Mouse (Mus musculus) CH12.LX (cell line): ENCODE results near the gene Kifc5b.
"Not testable (repeated sequence)": the region's sequence is repeated elsewhere in the genome, so short reads cannot be mapped to it uniquely, and the experiment has no call there.

Source experiments
- CTCF ChIP-seq, 2 experiments: IDR thresholded peaks in 1 of 2; conservative IDR thresholded peaks in 1 of 2; 2 replicates each; pipeline ENCODE4 v1.5.1; 2011 to 2012; ENCODE audit warnings: low read depth in 2 of 2, low read length in 2 of 2, improper control_type of control experiment in 1 of 2, inconsistent platforms in 1 of 2, mild to moderate bottlenecking in 1 of 2, moderate library complexity in 1 of 2
- E2F4 ChIP-seq: IDR thresholded peaks from 2 replicates; pipeline ENCODE4 v1.6.1; 2011; ENCODE audit warnings: low read depth, low read length, improper control_type of control experiment; ENCODE audit not compliant: insufficient replicate concordance
- HCFC1 ChIP-seq: IDR thresholded peaks from 2 replicates; pipeline ENCODE4 v1.6.1; 2012; ENCODE audit warnings: low read depth, mild to moderate bottlenecking, inconsistent platforms, low read length, improper control_type of control experiment
- MXI1 ChIP-seq: IDR thresholded peaks from 2 replicates; pipeline ENCODE4 v1.6.1; 2011; ENCODE audit warnings: mild to moderate bottlenecking, low read depth, low read length, improper control_type of control experiment
- MYC ChIP-seq: IDR thresholded peaks from 2 replicates; pipeline ENCODE4 v1.6.1; 2011; ENCODE audit warnings: low read depth, mild to moderate bottlenecking, improper control_type of control experiment, low read length
- RAD21 ChIP-seq: IDR thresholded peaks from 2 replicates; pipeline ENCODE4 v1.6.1; 2011; ENCODE audit warnings: low read depth, mild to moderate bottlenecking, low read length, improper control_type of control experiment, moderate library complexity
- TBP ChIP-seq: conservative IDR thresholded peaks from 2 replicates; pipeline ENCODE4 v1.6.1; 2011; ENCODE audit warnings: low read depth, low read length, improper control_type of control experiment
- USF1 ChIP-seq: IDR thresholded peaks from 2 replicates; pipeline ENCODE4 v1.6.1; 2014; ENCODE audit warnings: low read depth, mild to moderate bottlenecking, inconsistent platforms, low read length, improper control_type of control experiment
- ZC3H11A ChIP-seq: IDR thresholded peaks from 2 replicates; pipeline ENCODE4 v1.6.1; 2012; ENCODE audit warnings: low read depth, mild to moderate bottlenecking, inconsistent platforms, low read length, improper control_type of control experiment

DNA sequence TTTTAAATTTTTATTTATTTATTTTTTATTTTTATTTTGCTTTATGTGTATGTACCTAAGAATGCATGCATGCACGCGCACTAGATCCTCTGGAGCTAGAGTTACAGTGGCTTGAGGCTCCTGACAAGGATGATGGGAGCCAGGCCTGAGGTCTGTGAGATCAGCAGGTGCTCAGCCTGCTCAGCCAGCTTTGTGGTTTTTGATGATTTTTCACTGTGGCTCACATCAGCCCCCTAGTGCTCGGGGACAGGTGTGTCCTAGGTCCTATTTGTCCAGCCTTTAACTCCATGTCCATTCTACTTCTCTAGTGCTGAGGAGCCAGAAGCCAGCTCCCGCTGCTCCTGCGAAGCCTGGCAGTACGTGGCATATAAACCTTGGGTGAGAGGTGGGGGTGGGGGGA, 5.5 kb downstream of the Kifc5b start:
- not testable (repeated sequence) for TF ChIP-seq MYC; ZC3H11A; RAD21; TBP; HCFC1; E2F4; USF1; CTCF (conservative IDR thresholded peaks at IDR 0.05 in 1 of 2, IDR thresholded peaks at IDR 0.05 in 1 of 2; ENCODE audit: low read depth in 2 of 2, low read length in 2 of 2); MXI1
